Mouse (Mus musculus) adrenal gland, postnatal 10 days (tissue): ENCODE data around the gene Bcl2l1. TPM values are rescaled to one million over a fixed set of nuclear protein-coding genes. Genes with fewer than 3 reads are reported as not detected.

Experiments
- DNase-seq: peaks from one replicate; pipeline ENCODE4 v3.0.0; 2021; ENCODE audit warnings: mixed read lengths
- total RNA-seq, 2 experiments: library from RNA; stranded (reverse); gene quantifications; 2 replicates each; pipeline ENCODE4 v1.2.3; 2021

Gene Bcl2l1
- total RNA-seq, 2 experiments from 2014 or later = 49.3 to 56.2 TPM

- no peak for DNase-seq
Observed at GRCm38 (mm10) chr2:152824438-152825167, 6.9 kb downstream of the Bcl2l1 start.

- no peak for DNase-seq
Observed at GRCm38 (mm10) chr2:152823770-152824169, 7.8 kb downstream of the Bcl2l1 start.

- no peak for DNase-seq
Observed at GRCm38 (mm10) chr2:152821566-152821965, 10.0 kb downstream of the Bcl2l1 start.

GRCm38 (mm10) chr2:152821023-152821422, 10.5 kb downstream of the Bcl2l1 start:
- DNase-seq = no peak

GRCm38 (mm10) chr2:152820369-152820768, 11.2 kb downstream of the Bcl2l1 start:
- peak; percentile 44 for DNase-seq

- no peak for DNase-seq
Observed at GRCm38 (mm10) chr2:152819926-152820325, 11.6 kb downstream of the Bcl2l1 start.

- no peak for DNase-seq
Observed at GRCm38 (mm10) chr2:152819097-152819624, 12.4 kb downstream of the Bcl2l1 start.

GRCm38 (mm10) chr2:152818679-152819078, 12.8 kb downstream of the Bcl2l1 start:
- no peak for DNase-seq

- no peak for DNase-seq
Observed at GRCm38 (mm10) chr2:152817596-152818291, 13.8 kb downstream of the Bcl2l1 start.

- DNase-seq = no peak
Observed at GRCm38 (mm10) chr2:152816657-152817348, 14.7 kb downstream of the Bcl2l1 start.

- DNase-seq = no peak
Observed at GRCm38 (mm10) chr2:152815879-152816656, 15.5 kb downstream of the Bcl2l1 start.

GRCm38 (mm10) chr2:152814213-152814874, 17.2 kb downstream of the Bcl2l1 start:
- peak; percentile 59 for DNase-seq

GRCm38 (mm10) chr2:152813232-152813631, 18.3 kb downstream of the Bcl2l1 start:
- no peak for DNase-seq

GRCm38 (mm10) chr2:152811336-152812165, 20.0 kb downstream of the Bcl2l1 start:
- DNase-seq = peak; percentile 4

GRCm38 (mm10) chr2:152810158-152810941, 21.2 kb downstream of the Bcl2l1 start:
- no peak for DNase-seq

GRCm38 (mm10) chr2:152808178-152808577, 23.4 kb downstream of the Bcl2l1 start:
- no peak for DNase-seq

GRCm38 (mm10) chr2:152806037-152806436, 25.5 kb downstream of the Bcl2l1 start:
- no peak for DNase-seq

- DNase-seq = no peak
Observed at GRCm38 (mm10) chr2:152805111-152805490, 26.4 kb downstream of the Bcl2l1 start.

- no peak for DNase-seq
Observed at GRCm38 (mm10) chr2:152804408-152805110, 27.0 kb downstream of the Bcl2l1 start.
